9 mouse cellular contexts compared by ENCODE assay signal in the genomic region with DNA sequence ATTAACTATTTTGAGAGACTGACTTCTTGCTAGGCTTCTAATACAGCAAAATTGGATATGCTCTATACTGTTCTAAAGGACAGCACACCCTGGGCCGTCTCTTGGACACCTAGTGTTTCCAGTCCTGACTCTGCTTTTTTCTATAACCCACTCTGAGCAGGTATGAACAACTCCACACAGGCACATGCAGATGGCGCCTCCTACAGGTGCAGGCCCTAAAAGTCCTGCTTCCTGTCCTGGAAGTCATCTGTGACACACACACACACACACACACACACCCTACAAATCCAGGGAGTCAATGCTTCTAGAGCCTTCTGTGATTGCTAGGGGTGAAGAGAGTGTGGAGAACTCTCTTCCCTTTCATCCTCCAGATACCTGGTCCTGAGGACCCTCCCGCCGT. TPM values are rescaled to one million over a fixed set of nuclear protein-coding genes. Genes with fewer than 3 reads are reported as not detected.
A peak's percentile ranks its signal among the peaks of the same experiment; 100 is the strongest.
DNase-seq lines count a peak whose midpoint lies in the region; ATAC-seq and TF ChIP-seq lines count a peak whose summit lies in the region.
"Had no signal": no experiment of that assay in that cellular context is flagged by ENCODE, and none has a peak within 500 bp of the region (broad histone marks: within the 10 kb centered on the region; RNA-seq: fewer than 3 reads in every experiment).

No protein-coding gene starts in this region.

- no peaks in the 10 kb centered on the region for H3K79me2 ChIP-seq in heart, adult 2 months (replicated peaks; ENCODE audit: control insufficient read depth, insufficient read depth, low read length)

- peaks cover 11% of the 10 kb centered on the region for H3K4me1 ChIP-seq in heart, adult 2 months (ENCODE audit: control insufficient read depth, insufficient read depth, low read length)
- H3K4me1 ChIP-seq in hindbrain, embryonic 13.5 days (replicated peaks): peaks cover 18% of the 10 kb centered on the region
- H3K4me1 ChIP-seq in midbrain, embryonic 16.5 days (ENCODE audit: control insufficient read depth, insufficient read depth, low read length): no peaks in the 10 kb centered on the region

- no peak overlapping the region for H3K9ac ChIP-seq in heart, adult 2 months (ENCODE audit: low read depth, low read length)
- no peak overlapping the region for H3K9ac ChIP-seq in hindbrain, embryonic 13.5 days
- no peak overlapping the region for H3K9ac ChIP-seq in midbrain, embryonic 16.5 days (ENCODE audit: low read depth, low read length)
- H3K9ac ChIP-seq: midbrain, embryonic 13.5 days had no signal

- TF ChIP-seq CTCF in heart, adult 2 months (IDR thresholded peaks at IDR 0.05): peak; percentile 61

- 89% methylated on average over 4 of the region's 4 CpGs for WGBS in heart, adult 2 months
- WGBS in hindbrain, embryonic 13.5 days: 90% methylated on average over 4 of the region's 4 CpGs
- 90% methylated on average over 4 of the region's 4 CpGs for WGBS in midbrain, embryonic 16.5 days

- no peaks in the 10 kb centered on the region for H3K27me3 ChIP-seq in heart, adult 2 months (ENCODE audit: control insufficient read depth, insufficient read depth, low read length)
- H3K27me3 ChIP-seq in hindbrain, embryonic 13.5 days: no peaks in the 10 kb centered on the region
- H3K27me3 ChIP-seq in midbrain, embryonic 16.5 days (ENCODE audit: control insufficient read depth, insufficient read depth, low read depth, low read length): no peaks in the 10 kb centered on the region
- H3K27me3 ChIP-seq: midbrain, embryonic 13.5 days had no signal

- H3K4me3 ChIP-seq in heart, adult 2 months: no peak overlapping the region
- H3K4me3 ChIP-seq in hindbrain, embryonic 13.5 days: no peak overlapping the region
- no peak overlapping the region for H3K4me3 ChIP-seq in midbrain, embryonic 16.5 days (ENCODE audit: low read depth, low read length)
- H3K4me3 ChIP-seq: midbrain, embryonic 13.5 days had no signal

- no peak for TF ChIP-seq POLR2A in heart, adult 2 months (IDR thresholded peaks at IDR 0.05; ENCODE audit: insufficient read depth, low read depth, low read length)

- H3K36me3 ChIP-seq in heart, adult 2 months (ENCODE audit: control insufficient read depth, insufficient read depth, low read length): no peaks in the 10 kb centered on the region
- peaks cover 4% of the 10 kb centered on the region for H3K36me3 ChIP-seq in hindbrain, embryonic 13.5 days
- H3K36me3 ChIP-seq in midbrain, embryonic 16.5 days (ENCODE audit: control insufficient read depth, insufficient read depth, low read length): no peaks in the 10 kb centered on the region
- H3K36me3 ChIP-seq: midbrain, embryonic 13.5 days had no signal

- H3K27ac ChIP-seq in heart, adult 2 months: no peak overlapping the region
- H3K27ac ChIP-seq in hindbrain, embryonic 13.5 days: no peak overlapping the region
- H3K27ac ChIP-seq in midbrain, embryonic 16.5 days (ENCODE audit: low read length): no peak overlapping the region
- H3K27ac ChIP-seq: midbrain, embryonic 13.5 days had no signal

- no peak for TF ChIP-seq EP300 in heart, adult 2 months (IDR thresholded peaks at IDR 0.05; ENCODE audit: insufficient read depth, low read depth, low read length)

- intact Hi-C loops in heart, adult 2 months (cut with DNase I): loop anchor here (5.0 kb wide), 2 partner anchors 138 to 303 kb away; no protein-coding TSS in a partner anchor

- H3K4me2 ChIP-seq in hindbrain, embryonic 13.5 days: no peak overlapping the region
- H3K4me2 ChIP-seq in midbrain, embryonic 16.5 days (ENCODE audit: low read length): no peak overlapping the region
- H3K4me2 ChIP-seq: midbrain, embryonic 13.5 days had no signal

- ATAC-seq in hindbrain, embryonic 13.5 days (ENCODE audit: low FRiP score): no peak
- no peak for ATAC-seq in midbrain, embryonic 16.5 days
- ATAC-seq: midbrain, embryonic 13.5 days had no signal

- peak; percentile 24 to 49 for DNase-seq in heart, adult 2 months
- no peak for DNase-seq in heart, adult 9 months (ENCODE audit: low spot score in 2 of 2)
- DNase-seq in A20 (ENCODE audit: low read depth, low spot score): peak; percentile 61
- peak; percentile 38 for DNase-seq in adrenal gland, postnatal 25 days
- peak; percentile 63 for DNase-seq in lung, postnatal 10 days
- no peak for DNase-seq in right cerebral cortex, adult 18-20 months

- H3K9me3 ChIP-seq in hindbrain, embryonic 13.5 days: no peaks in the 10 kb centered on the region
- H3K9me3 ChIP-seq in midbrain, embryonic 16.5 days (replicated peaks; ENCODE audit: control insufficient read depth, low read length, poor library complexity, severe bottlenecking): no peaks in the 10 kb centered on the region
- H3K9me3 ChIP-seq: midbrain, embryonic 13.5 days had no signal

RNA-seq across cellular contexts. Expression of gene Batf, which starts 40.8 kb away (rescaled TPM):
- total RNA-seq in heart, adult 2 months (2021): 1 to 10 TPM; 1.0 to 1.6 TPM
- 1.0 and 1.8 TPM in 2 replicates for polyA plus RNA-seq in heart, adult 2 months (2012; rRNA removed)
- total RNA-seq in adrenal gland, postnatal 25 days (2021): not detected in 2 replicates
- polyA plus RNA-seq in hindbrain, embryonic 13.5 days (2015; fragmentation: Nextera tagmentation; extraction: Ambion mirVana): 1.5 and 1.7 TPM in 2 replicates
- polyA plus RNA-seq in midbrain, embryonic 16.5 days (2015; fragmentation: Nextera tagmentation; extraction: Ambion mirVana): 0.59 and 1.3 TPM in 2 replicates

RNA-seq across cellular contexts. Expression of gene Jdp2, which starts 46.8 kb away (rescaled TPM):
- total RNA-seq in heart, adult 2 months (2021): 10 to 100 TPM in 1 of 2 experiments, 1 to 10 TPM in 1; 7.5 to 15.9 TPM
- 4.3 and 4.6 TPM in 2 replicates for polyA plus RNA-seq in heart, adult 2 months (2012; rRNA removed)
- 15.1 and 16.4 TPM in 2 replicates for total RNA-seq in adrenal gland, postnatal 25 days (2021)
- polyA plus RNA-seq in hindbrain, embryonic 13.5 days (2015; fragmentation: Nextera tagmentation; extraction: Ambion mirVana): 0.32 and 0.42 TPM in 2 replicates
- polyA plus RNA-seq in midbrain, embryonic 16.5 days (2015; fragmentation: Nextera tagmentation; extraction: Ambion mirVana): 0.36 and 0.57 TPM in 2 replicates

Comparison
In these comparisons a context has a peak if more than half of its experiments do, and no peak if none do; other contexts are left out.
1. DNase-seq: peak in heart, adult 2 months (2 of 2), A20 (single experiment), adrenal gland, postnatal 25 days (single experiment) and lung, postnatal 10 days (single experiment); none in heart, adult 9 months (0 of 2) and right cerebral cortex, adult 18-20 months (single experiment).